Mouse (Mus musculus): ENCODE measurements around the gene Cnpy2.
"Not testable (repeated sequence)": the region's sequence is repeated elsewhere in the genome, so short reads cannot be mapped to it uniquely, and the experiment has no call there.

Gene Cnpy2

DNA sequence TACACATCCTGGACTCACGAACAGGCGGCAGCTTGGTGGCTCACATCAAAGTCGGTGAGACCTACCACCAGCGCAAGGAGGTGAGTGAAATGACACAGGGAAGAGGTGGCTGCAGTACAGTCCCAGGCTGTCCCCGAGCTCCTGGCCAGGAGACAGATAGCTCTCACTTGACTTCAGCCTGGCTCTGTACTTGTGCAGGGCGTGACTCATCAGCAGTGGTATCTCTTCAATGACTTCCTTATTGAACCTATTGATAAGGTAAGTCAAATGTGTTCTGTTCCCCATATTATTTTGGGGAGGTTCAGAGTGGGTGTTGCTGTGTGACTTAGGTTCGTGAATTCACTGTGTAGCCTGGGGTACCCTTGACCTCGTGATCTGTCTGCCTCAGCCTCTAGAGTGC is 6.7 kb upstream of the Cnpy2 start:
- DNase-seq = no peak

DNA sequence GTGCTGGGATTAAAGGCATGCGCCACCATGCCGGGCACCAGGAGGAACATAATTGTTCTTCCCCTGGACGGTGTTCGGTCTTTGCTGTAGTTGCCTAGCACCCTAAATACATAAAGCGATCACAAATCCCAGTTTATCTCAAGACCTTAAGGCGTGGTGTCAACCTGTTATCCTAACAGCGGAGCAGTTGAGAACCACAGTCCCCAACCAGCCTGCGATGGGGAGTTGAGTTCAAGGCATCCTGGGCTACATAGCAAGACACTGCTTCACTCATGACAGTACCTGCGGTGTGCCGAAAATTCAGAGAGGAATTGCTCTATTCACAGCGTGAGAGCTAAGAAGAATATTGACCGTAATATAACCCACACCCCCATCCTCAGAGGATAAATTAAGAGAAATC is 618 bp upstream of the Cnpy2 start:
- DNase-seq = peak in 1 of 2 experiments; percentile 22

DNA sequence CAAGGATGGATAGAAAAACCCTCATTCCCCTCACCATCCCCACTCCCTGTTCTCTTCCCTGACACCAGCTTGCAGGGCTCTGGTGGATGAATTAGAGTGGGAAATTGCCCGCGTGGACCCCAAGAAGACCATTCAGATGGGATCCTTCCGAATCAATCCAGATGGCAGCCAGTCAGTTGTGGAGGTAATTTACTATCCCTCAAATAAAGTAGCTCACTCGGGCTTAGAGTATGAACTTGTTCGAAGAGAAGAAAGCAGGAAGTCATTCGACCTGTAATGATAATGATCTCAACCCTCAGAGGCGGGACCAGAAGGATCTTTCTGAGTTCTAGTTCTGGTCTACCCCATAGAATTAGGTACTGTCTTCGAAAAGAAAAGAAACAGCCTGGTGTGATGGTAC is 1.3 kb downstream of the Cnpy2 start:
- DNase-seq = no peak

DNA sequence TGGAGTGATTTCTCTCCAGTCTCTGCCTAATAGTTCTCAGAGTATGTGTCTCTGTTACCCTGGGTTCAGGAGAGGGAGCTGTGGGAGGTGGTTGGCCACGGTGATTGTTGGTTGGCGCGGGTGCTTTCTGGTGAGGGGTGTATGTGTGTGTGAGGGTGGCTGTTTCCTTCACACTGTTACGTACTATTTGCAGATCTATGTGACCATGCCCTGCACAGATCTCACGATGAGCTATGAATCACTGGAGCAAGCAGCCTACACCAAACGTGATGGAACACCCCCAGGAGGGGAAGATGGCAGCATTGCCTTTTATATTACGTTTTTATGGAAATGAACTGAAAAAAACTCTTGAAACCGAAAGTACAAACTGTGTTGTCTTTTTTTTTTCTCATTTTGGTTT is 4.6 kb downstream of the Cnpy2 start:
- DNase-seq = no peak

DNA sequence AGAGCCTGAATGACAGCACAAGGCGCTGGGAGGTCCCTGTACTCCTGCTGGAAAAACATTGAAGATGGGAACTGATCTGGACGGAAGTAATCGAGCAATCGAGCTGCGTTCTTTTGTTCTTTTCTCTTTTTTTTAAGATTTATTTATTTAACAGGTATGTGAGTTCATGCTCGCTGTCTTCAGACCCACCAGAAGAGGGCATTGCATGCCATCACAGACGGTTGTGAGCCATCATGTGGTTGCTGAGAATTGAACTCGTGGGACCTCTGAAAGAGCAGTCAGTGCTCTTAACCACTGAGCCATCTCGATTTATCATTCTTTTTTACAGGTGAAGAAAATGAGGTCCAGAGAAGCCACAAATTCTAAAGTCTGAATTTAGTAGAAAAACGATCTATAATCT is 5.4 kb downstream of the Cnpy2 start:
- no peak for DNase-seq

DNA sequence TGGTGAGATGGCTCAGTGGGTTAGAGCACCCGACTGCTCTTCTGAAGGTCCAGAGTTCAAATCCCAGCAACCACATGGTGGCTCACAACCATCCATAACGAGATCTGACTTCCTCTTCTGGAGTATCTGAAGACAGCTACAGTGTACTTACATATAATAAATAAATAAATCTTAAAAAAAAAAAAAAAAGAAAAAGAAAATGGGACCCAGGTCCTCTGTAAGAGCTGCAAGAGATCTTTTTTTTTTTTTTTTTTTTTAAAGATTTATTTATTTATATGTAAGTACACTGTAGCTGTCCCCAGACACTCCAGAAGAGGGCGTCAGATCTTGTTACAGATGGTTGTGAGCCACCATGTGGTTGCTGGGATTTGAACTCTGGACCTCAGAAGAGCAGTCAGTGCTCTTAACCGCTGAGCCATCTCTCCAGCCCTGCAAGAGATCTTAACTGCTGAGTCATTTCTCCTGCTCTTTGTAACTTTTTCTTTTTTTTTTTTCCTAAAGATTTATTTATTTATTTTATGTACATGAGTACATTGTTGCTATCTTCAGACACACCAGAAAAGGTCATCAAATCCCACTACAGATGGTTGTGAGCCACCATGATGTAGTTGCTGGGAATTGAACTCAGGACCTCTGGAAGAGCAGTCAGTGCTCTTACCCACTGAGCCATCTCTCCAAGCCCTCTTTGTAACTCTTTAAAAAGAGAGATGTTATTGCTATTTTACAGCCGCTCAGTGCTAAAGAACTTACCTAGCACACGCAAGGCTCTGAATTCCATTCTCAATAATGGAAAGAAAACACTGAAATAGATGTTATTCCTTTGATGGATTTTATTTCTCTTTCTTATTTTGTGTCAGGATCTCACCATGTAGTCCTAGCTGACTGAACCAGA is 10.3 kb downstream of the Cnpy2 start:
- not testable (repeated sequence) for DNase-seq

DNA sequence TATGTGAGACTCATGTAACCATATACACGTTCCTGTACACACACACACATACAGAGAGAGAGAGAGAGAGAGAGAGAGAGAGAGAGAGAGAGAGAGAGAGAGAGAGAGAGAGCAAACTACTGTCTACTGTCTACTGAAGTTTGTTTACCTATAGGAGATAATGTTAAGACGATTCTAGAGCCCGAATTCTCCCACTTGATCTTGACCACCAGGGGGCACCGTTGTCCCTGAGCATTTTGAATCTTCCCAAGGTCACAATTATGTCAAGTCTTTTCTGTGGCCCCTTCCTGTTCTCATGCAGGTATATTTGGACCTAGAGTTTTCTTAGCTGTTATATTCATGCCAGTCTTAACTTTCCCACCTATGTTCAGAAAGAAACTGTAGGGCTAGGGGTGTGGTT is 13.3 kb downstream of the Cnpy2 start:
- DNase-seq = peak; percentile 87 to 88

DNA sequence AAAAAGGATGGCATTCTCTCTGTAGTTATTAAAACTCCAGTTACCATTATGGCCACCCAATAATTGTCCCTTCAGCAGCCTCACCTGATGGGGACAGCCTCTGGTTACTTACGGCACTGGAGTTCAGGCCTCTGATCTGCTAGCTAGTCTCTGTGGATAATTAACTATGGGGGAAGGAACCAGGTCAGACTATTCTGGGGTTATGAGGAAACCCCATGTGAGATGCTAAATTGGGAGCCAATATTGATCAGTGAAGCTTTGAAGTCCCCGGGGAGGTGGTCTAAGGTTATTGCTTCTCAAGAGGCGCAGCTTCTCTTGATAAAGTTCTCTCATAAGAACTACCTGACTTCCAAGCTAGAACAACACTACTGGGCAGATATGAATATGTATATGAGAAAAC is 13.9 kb downstream of the Cnpy2 start:
- DNase-seq = no peak

DNA sequence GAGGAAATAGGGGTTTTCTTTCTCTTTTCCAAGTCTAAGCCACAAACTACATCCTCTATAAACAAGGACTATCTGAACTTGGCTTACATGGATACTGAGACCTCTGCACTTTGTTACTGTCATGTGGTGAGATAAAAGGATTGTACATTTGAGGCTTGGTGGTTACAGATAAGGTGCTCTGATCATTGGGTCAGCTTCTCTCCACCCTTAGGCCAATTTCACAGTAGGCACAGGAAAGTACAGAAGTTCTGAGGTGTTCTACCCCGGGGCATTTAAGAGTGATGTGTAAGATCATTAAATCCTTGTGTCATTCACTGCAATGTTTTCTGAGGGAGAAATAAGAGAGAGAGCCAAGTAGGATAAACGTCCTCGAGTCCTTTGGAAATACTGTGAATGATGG is 14.3 kb downstream of the Cnpy2 start:
- DNase-seq = no peak

DNA sequence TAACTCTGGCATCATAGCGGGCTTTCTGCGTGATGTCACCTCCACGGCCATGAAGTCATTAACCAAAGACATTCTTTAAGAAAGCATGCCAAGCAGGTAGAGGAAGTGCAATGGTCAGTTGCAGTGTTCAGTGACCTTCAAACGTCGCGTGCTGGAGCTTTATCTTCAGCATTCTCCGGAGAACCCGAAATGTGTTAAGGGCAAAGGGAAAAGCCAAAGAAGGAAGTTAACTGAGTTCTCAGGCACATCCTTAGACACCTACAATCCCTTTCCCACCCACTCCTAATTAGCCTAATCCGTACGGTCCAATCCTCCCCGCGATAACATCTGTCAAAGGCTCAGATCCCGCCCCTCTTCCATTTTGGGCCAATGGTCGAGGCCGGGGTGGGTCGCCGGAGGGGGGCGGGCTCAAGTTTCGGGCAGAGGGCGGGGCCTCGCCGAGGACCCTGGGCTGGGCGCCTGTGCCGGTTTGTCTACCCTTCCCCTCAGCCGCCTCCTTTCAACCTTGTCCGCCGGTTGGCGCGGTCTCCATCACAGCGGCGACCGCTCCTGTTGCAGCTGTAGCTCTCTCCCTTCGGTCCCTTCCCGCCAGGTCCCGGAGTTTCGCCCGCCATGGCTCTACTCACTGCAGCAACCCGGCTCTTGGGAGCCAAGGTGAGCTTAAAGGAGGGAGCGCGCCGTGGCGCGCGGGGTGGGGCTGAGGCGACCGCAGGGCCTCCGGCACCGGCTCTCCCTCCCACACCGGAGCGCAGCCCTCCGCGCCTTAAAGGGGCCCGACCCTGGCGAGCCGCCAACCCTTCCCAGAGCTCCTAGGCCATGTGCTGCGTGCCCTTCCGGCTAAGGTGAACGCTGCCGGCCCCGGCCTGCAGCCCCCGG is 15.3 kb downstream of the Cnpy2 start, which contains the start of gene Cs:
Gene Cs (plus strand): TSS at position 429 of the 876 bp plus-strand sequence.
- DNase-seq = peak; percentile 98 to 99

DNA sequence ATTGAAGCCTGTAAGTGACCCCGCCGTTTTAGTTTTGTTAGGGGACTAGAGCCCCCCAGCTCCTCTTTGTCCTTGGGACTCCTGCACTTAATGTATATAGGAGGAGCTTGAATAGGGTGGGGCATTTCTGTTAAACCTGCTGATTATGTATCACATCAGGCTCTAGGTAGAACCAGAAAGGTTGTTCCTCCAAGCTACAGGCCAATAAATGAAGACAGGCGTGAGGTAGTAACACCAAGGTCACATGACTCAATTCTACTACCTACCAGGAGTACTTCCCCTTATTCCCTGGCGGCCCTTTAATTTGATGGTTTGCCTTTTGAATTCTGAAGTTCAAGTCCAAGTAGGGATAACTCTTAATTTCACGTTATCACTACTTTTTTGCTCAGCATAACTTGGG is 16.2 kb downstream of the Cnpy2 start:
- DNase-seq = no peak

DNA sequence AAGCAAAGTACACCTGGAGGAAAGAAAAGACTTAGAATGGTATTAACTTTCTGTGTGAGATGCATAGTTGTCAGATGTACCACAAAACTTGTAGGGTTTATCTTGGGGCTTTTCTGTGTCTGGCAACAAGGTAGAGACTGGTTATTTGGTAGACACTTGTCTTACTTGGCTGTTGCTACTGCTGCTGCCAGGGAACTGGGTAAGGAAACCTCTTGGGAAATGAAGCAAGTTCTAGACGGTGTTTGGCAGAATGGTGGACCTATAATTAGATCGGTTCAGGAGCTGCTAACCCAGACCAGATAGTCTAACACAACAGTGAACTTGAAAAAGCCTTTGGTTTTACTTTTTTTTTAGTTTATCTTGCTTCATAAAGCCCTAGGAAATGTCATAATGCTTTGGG is 16.7 kb downstream of the Cnpy2 start:
- DNase-seq = no peak

DNA sequence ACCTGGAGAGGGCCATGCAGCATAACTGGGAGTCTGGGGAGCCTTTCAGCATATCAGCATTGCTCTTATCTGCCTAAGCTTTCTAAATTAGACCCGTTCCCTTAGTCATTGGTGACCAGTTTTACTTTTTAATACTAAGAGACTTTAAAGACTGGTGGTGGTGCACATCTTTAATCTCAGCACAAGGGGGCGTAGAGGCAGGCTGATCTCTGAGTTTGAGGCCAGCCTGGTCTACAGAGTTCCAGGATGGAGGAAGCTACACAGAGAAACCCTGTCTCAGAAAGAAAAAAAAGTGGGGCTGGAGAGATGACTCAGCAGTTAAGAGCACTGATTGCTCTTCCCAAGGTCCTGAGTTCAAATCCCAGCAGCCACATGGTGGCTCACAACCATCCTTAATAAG is 18.0 kb downstream of the Cnpy2 start:
- no peak for DNase-seq

DNA sequence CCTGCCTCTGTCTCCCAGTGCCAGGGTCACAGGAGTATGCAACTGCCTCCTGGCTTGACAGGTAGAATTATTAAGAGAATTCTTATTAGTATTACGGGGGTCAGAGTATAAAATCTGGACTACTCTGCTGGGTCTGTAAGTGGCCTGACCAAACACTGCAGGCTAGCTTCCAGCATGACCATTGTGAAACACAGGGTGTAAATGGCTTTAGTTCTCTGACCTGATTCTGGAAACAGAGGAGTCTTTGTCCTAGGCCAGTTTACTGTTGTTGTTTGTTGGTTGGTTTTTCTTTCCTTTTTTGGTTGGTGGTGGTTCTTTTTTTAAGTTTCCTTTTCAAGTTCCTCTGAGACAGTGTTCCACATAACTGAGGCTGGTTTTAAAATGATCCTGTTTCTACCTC is 21.2 kb downstream of the Cnpy2 start:
- no peak for DNase-seq

DNA sequence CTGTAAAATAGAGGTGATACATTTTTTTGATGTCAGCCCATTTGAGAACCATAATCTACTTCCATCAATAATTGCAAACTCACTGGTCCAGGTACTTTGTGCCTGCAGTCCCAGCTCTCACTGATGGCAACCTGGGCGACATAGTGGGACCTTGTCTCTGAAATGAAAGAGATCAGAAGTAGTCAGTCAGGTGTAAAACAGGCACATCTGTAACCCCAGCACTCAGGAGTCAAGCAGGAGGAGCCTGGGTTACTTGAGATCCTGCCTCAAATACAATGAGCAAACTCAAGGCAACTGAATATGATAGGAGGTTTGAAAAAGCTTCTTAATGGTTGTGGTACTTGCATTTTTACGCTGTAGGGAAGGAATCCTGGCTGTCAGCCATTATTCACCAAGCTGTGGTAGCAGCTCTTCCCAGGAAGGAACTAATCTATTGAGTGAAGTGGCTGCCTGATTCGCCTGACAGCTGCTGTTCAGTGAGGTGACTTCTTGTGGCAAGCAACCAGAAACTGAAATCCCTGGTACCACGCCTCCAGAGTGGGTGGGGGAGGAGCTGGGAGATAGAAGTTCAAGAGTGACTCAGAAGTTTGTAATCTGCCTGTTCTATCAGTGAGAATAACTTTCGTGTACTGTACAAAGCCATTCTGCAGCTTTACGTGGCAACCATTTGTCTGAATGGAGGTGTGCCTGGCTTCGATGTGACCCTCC is 22.5 kb downstream of the Cnpy2 start:
- peak; percentile 71 to 78 for DNase-seq

DNA sequence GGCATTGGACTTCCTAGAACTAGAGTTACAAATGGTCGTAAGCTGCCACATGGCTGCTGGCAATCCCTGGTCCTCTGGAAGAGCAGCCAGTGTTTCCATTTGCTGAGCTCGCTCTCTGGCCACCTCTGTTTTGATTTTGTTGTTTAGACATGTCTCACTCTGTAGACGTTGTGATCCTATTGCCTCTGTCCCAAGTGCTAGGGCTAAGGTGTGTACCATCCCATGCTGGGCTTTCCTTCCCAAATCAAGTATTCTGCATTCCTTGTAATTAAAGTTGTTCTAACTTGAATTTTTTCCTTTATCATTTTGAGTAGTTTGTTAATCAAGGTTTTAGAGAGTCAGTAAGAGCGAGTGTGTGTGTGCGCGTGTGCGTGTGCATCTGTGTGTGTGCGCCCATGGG is 25.3 kb downstream of the Cnpy2 start:
- DNase-seq = no peak

DNA sequence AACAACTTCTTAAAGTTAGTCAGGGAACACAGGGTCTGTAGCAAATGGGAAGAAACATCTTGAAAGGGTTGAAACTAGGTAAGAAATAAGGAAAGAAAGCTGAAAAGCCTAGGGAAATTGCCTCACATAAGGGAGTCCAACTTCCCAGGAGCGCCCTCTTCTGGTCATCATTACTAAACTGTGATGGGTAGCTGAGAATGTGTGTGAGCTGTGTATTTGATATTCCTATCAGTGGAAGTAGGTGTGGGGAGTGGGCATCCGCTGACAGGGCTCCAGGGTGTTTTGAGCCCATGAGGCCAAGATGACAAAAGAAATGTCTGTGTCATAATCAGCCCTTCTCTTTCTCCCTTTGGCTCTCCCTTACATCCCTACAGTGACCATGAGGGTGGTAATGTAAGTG is 36.5 kb downstream of the Cnpy2 start:
- DNase-seq = peak; percentile 61 to 74

DNA sequence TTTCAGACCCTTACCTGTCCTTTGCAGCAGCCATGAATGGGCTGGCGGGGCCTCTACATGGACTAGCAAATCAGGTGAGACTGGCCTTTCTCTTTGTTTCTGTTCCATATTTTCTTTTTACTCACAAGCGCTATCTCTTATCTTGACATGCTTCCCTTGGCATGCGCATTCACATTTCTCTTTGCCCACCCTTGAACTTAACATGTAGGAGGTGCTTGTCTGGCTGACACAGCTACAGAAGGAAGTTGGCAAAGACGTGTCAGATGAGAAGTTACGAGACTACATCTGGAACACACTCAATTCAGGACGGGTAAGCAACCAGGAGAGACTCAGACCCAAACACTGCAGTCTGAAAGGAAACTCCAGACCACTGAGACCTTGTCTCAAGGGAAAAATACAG is 37.0 kb downstream of the Cnpy2 start:
- no peak for DNase-seq

DNA sequence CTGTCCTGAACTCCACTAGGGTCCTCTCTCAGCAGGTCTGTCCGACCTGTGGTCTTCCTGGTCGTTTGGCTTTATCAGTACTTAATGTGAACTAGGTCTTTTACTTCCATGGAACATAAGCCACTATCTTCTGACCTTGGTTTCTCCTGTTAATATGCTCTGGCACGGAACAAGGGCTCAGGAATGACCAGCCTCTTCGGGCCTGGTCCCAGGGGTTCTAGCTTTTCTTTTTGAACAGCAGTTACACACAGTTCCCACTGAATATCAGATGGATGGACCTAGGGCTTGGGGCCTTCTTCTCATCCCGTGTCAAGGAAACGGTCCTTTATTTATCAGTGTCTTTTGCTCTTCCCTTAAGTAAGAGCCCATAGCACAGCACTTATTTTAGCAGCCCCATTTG is 39.6 kb downstream of the Cnpy2 start:
- DNase-seq = no peak

DNA sequence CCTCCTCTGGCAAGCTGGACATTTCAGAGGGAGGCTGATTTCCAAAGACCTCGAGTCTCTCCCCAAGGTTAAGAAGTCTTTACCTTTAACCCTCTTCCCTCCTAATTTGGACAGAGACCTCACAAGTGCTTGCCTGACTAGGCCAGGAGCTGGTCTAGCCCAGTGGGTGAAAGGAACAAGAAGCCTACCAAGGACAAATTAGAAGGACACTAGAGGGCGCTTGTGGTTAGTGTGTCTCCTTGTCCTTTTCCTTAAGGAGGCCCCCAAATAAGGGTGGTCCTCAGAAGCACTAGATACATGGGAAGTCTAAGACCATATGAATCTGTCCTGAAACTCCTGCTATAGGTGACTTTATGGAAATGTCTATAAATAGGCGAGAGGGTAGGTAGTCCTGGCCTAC is 40.3 kb downstream of the Cnpy2 start:
- DNase-seq = peak; percentile 20 to 44

DNA sequence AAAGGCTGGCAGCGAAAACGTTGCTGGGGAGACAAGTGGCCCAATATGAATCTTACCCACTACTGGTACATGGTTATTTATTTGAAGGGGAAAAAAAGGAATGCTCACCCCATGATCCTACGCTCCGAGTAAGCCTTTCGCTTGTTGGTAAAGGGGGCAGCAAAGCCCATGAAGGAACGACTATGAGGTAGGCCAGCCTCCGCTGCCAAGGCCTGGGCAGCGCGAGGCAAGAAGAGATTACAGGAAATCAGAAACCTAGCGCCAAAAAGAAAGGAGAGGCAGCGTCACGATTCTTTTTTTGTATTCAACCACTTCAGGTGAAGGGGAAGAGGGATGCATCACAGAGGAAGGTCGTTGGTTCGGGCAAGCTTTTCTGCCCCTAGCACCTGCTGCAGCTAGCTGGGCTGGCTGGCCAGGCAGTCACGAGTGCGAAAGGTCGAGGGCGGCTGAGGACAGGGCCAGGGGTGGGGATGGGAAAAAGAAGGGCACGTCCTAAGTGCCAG is 45.7 kb downstream of the Cnpy2 start:
- no peak for DNase-seq

DNA sequence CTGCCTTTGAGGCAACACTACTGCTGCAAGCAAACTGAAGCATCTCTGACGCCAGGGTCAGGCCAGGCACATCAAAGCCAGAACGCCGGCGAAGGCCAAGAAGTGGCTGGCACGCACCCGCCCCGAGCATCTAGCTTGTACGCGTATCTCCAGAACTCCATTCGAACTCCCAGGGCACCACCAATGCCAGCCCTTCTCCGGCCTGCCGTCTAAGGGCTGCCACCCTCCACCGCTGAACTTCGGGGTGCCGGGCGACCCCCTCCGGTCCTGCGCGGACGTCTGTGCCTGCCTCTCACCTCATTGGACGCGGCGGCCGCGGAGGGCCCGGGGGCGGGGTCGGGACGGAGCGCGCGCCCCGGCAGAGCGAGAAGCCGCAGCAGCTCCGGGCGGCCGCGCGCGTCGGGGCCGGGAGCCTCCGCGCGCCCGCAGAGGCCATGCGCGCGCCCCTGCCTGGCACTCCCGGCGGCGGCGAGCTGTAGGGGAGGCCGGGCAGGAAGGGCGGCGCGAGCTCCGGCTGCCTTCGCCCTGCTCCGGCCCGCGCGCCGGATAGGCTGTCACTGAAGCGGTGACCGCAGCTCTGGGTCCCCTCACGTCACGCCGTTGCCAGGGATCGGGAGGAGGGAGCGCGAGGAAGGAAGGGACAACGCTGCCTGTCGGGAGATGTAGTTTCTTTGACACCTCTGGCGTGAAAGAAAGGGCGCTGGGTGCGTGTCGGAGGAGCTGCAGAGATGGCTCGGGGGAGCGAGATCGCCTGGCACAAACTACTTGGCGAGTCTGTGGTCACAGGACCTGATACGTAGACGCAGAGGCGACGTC is 46.4 kb downstream of the Cnpy2 start, which contains the start of gene Coq10a:
Gene Coq10a (minus strand): TSS at position 596 of the 816 bp plus-strand sequence.
- DNase-seq = peak; percentile 91 to 94

Data from kidney, postnatal 4 days (tissue).